Mouse (Mus musculus): Measurements from ENCODE around the gene Unc45a.

The Unc45a gene

DNA sequence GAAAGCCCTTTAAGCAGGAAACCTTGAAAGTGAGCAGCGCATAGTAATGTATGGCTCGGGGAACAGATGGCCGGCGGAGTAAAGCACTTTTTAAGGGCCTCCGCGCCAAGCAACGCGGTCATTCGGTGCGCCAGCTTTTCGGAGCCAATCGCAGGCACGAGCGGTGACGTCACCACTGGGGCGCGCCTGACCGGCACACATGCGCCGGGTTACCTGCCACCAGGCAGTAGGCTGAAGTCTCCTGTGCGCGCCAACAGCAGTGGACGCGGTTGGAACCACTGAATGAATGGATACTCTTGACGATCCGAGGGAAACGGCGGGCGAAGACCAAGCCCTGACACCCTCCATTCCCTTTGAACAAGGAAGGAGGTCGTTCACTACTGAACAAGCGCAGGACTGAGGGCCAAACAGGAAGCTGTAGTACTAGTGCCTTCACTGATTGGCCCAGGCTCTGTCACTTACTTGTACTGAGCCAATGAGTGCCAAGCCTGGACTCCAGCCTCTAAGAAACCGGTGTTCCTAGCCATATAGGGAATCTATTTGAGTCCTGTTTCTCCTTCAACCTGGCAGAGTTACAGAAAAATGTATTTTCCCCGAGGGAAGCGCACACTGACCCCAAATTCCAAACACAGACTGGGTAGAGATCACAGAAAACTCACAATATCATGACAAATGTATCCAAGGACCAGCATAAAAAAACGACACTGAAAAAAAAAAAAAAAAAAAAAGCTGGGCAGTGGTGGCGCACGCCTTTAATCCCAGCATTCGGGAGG lies 16.6 kb downstream of the Unc45a start, which contains the start of gene Rccd1:
TSS of gene Rccd1 (minus strand) at position 412 of the 773 bp plus-strand sequence.
- peak; percentile 92 for DNase-seq

DNA sequence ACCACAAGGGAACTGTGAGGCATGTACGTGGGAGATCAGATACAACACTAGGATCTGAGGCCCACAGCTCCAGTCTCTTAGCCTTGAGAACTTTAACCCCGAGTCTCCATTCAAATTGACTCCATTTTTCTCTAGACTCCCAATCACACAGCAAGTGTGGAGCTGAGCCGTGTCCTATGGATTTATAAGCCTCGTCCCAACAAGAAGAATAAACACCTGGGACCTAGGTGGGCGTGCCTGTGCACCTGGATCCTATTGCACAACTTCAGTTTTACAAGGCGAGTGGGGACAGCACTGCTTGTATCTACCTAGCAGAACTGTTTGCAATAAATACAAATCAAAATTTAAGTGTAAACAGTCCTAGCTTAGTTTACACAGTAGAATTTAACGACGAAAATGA lies 17.5 kb downstream of the Unc45a start:
- peak; percentile 12 for DNase-seq

DNA sequence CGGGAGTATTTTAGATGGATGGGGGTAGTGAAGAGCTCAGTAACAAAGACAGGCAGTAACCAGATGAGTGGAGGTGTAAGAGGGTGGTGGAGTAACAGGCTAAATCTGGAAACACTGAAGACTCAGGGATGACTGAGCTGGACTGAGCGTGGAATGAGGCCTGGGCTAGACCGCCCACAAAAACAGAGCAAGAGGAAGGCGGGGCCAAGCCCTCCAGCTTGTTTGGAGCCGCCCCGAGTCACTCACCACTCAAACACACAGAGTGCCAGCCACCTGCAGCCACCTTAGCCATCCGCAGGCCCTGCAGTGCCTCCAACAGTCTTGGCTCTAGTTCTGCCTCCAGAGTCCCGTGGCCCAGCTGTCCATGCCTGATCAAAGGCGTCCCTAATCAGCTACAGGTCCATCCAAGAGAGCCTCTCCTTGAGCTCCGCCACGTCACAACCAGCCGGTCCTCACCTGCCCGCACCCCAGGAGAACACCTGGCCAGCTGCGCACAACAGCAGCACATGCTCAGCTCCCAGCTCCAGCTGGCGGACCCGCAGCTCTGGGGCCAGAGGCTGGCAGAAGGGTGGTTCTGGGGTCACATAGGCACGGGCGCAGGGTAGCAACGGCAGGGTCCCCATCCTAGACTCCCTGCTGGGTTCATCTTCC lies 20.8 kb downstream of the Unc45a start:
- DNase-seq = no peak

DNA sequence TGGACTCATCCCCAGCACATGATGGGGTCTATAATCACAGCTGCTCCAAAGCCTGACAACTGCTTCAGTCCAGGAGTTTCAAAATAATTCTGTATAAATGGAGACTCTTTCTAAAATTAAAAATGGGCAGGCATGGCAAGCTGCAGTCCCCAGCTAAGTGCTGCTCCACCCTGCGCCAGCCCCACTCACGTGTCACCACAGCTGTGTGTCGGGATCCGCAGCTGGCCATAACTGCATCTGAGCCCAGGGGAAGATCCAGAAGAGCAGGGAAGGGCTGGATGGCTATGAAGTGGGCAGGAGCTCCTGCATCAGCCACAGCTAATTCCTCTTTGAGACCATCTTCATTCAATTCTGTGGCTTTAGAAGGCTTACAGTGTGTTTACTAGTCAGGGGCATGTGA lies 22.1 kb downstream of the Unc45a start:
- no peak for DNase-seq

DNA sequence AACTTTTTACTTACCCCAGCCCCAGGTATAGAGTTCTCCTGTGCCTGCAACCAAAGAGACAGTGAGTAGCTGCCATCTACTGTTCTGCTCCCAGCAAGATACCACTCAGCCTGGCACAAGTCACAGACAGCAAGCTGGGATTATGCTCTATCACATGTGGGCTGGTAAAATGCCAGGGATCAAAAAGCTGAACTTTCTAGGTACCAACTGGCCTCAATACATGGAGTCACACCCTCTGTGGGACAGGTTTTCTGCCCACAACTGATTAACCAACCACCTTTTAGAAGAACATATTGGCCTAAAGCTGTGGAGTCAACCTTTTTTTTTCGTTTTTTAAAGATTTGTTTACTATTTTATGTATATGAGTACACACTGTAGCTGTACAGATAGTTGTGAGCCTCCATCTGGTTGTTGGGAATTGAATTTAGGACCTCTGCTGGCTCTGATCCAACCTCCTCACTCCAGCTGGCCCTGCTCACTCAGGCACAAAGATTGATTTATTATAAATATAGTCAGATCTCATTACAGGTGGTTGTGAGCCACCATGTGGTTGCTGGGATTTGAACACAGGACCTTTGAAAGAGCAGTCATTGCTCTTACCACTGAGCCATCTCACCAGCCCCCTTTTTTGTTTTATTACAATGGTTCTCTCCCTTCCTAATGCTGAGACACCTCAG lies 23.2 kb downstream of the Unc45a start:
- no peak for DNase-seq

DNA sequence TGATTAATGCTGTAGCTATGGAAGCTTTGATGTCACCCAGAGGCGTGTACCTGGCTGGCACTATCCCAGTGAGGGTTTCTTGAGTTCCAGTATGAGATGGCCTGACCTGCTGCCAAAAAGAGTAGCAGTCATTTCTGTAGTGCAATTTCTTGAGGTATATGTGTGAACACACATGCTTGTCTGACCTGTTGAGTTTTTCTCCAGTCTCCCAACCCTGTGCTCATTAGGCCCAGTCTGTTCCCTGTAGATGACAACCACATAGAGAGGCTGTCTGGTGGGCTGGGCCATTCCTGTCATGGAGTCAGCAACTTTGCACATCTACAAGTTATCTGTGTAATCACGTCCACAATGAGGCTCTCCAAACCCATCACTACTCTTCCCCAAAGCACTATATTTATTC lies 25.1 kb downstream of the Unc45a start:
- DNase-seq = no peak

DNA sequence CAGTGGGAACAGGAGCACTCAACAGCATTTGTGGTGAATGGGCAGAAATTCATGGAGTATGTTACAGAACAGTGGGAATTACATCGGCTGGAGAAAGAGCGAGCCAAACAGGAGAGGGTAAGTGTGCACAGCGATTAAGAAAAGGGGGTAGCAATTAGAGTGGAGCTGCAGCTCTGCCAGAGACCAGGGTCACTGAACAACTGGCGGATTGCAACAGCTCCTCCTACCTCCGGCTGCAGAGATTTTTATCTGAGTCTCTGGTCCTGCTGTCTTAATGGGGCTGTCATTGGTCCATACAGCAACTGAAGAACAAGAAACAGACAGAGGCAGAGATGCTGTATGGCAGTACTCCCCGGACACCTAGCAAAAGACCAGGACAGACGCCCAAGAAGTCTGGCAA lies 30.0 kb downstream of the Unc45a start:
- DNase-seq = no peak

DNA sequence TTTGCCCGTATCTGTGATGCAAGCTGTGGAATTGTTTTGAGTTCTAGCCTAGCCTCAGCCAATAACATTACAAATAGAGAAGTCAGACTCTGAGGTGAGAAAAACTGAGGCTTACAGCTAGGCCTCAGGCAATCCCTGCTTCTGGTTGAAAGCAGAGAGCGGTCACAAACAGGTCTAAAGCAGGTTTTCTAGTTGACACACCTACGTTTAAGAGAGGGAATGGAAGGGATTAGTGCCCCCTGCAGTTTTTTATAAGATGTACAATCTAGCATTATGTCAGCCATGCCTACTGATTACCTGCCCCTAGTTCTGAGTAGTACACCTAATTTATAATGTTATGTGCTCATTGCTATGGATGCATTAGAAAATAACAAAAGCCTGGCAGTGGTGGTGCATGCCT lies 33.0 kb downstream of the Unc45a start:
- DNase-seq = no peak

DNA sequence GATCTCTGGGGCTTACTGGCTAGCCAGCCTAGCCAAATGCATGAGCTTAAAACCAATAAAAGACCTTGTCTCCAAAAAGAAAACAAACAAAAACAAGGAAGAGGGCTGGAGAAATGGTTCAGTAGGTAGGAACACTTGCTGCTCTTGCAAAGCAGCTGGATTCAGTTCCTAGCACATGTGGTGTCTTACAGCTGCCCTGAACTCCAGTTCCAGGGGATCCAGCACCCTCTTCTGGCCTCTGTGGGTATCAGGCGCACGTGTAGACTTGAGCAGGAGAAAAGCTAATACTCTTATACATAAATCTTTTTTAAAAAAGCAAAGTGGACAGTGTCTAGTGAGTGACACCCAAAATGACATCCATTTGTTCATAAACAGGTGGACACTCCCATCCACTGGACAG lies 39.3 kb downstream of the Unc45a start:
- DNase-seq = peak; percentile 24

DNA sequence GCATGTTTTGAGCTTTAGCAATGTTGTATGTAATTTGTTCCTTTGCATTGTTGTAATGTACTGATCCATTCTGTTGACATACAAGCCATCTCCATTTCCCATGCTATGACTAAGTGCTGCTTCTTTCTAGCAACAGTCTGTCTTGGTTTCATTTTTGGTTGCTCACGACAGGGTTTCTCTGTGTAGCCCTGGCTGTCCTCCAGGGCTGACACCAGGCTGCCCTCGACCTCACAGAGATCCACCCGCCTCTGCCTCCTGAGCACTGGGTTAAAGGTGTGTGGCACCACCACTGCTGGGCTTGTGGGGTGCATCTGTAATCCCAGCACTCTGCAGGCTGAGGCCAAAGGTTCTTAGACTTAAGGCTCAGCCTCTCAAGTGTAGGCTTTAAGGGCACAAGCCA lies 41.2 kb downstream of the Unc45a start:
- no peak for DNase-seq

DNA sequence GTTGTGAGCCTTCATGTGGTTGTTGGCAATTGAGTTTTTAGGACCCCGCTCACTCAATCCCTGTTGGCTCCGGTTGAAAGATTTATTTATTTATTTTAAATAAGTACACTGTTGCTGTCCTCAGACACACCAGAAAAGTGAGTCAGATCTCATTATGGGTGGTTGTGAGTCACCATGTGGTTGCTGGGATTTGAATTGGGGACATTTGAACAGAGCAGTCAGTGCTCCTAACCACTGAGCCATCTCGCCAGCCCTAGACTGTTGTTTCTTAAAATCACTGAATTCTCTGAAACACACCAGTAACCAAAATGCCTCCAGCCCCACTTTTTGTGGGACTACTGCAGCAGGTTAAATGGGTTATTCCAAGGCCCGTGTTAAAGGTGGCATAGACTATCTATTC lies 42.1 kb downstream of the Unc45a start:
- DNase-seq = no peak

DNA sequence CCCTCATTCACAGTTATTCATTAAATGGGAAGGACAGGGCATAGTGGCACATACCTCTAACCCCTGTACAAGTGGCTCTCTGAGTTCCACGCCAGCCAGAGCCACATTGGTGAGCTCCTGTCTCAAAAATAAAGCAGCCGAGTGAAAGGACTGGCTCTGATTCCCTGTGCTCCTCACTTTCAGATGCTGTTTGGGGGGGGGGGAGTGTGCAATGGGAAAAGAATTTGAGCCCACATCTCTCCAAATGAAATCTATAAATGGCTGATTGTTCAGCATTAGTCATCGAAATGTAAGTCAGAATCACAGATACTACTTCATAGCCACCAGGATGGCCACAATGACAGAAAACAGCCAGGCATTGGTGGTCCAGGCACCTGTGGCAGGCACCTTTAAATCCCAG lies 43.8 kb downstream of the Unc45a start:
- no peak for DNase-seq

DNA sequence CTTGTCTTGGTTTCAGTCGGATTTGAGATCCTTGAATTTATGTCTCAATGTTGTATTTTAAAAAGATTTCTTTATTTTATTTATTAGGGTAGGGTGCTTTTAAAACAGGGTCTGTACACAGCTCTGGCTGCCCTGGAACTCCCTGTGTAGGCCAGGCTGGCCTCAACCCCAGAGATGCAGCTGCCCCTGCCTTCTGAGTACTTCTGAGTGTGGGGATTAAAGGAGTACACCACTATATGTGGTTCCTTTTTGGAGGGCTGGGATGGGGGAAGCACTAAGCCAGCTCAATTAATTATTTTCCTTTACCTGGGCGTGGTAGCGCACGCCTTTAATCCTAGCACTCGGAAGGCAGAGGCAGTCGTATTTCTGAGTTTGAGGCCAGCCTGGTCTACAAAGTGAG lies 44.3 kb downstream of the Unc45a start:
- DNase-seq = no peak

DNA sequence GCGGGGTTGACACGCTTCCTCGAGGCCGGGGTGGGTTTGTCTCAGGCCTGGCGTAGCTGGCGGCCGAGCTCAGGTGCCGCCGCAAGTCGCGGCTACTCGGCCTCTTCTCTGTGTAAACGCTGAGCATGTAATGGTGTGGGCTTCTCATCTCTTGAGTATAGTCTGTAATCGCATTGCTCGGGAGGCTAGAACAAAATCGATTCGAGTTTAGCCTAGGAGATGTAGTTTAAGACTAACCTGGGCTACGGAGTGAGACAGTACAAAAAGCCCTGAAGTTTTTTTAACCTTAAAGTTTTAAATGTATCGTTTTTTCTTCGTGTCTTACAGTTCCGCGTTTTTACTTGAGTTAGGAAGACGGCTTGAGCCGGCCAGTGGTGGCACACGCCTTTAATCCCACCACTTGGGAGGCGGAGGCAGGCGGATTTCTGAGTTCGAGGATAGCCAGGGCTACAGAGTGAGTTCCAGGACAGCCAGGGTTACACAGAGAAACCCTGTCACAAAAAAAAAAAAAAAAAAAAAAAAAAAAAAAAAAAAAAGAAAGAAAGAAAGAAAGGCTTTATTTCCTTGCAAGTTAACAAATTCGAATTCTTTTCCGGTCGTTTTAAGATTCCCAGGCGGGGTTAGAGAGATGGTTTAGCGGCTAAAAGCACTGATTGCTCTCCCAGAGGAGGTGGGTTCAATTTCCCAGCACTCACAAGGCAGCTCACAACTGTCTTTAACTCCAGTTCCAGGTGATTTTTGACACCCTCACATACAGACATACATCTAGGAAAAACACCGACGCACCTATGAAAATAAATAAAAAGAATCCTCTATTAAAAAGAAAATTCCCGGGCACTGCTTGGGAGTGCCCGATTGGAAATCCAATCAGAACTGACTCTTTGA lies 45.8 kb downstream of the Unc45a start:
- DNase-seq = peak; percentile 17

DNA sequence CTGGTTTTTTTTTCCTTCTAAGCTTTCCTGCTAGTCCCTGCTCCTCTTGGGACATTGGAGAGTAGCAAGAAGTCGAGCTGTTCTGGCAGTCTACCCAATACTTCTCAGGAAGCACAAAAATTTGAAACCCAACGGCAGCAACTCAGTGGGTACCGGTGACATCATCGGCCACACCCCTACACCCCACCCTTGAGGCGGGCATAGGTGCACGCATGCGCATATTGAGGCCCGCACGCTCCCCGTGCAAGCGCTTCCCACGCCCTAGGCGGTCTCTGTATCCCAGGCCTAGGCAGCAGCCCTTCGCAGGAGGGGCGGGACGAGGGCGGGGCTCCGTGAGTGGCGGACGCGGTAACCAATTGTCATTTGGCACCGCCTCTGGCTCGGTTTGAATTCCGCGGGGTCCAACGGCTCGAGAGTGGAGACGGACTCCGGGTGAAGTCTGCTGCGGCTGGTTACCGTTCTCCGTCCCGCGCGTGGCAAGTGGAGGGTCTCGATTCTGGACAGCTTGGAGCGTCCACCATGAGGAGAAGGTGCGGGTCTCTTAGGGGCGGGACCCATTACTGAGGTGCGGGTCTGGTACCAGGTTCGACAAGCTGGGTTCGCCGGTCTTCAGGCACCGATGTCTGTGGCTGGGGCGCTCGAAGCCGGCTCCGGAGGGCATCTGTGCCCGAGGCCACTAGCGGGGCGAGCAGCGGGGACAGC lies 46.6 kb downstream of the Unc45a start, which contains the start of gene Prc1:
TSS of gene Prc1 (plus strand) at position 389 of the 702 bp plus-strand sequence.
- peak; percentile 99 for DNase-seq

DNA sequence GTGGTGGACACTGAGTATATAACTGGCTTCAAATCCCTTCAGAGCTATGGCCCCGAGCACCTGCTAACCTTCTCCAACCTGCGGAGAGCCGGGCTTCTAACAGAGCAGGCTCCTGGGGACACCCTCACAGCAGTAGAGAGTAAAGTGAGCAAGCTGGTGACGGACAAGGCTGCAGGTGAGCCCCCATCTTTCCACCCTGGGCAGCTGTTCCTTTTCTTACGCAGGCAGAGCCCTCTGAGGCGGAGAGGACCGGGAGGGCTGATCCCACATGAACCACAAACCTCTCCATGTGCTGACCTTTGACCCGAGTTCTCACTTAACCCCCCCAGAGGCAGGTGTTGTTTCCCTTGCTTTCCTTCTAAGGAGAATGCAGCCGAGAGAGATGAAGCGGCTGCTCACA lies 53.1 kb downstream of the Unc45a start:
- DNase-seq = peak; percentile 33

DNA sequence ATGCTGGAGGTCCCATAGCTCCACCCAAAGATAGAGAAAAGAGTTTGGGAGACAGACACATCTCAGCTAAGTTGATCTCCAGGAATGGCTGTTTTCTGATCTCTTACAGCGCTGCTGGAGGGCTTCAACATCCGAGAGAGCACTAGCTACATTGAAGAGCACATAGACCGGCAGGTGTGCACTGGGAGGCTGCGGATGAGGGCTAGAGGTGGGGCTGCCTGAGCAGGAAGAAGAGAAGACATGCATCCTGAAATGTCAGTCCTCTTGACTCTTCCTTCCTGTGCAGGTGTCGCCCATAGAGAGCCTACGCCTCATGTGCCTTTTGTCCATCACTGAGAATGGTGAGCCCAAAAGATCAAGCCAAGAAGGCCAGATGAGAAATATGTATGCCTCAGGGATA lies 55.1 kb downstream of the Unc45a start:
- peak; percentile 72 for DNase-seq

DNA sequence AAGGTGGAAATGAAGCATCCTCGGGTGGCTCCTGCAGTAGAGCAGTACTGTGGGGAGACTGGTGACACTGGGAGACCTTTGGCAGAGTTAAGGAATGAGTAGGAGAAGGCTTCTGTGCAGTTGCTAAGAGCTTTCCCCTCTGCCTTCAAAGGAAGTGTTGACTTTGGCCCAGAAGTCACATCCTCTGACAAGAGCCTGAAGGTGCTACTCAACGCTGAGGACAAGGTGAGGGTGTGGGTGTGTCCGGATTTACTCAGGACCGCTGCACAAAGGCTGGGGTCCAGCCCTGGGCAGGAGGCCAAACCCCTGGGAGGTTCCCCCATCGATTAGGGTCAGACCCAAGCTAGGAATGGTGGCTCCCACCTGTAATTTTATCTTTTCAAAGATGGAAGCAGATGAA lies 56.4 kb downstream of the Unc45a start:
- DNase-seq = no peak

DNA sequence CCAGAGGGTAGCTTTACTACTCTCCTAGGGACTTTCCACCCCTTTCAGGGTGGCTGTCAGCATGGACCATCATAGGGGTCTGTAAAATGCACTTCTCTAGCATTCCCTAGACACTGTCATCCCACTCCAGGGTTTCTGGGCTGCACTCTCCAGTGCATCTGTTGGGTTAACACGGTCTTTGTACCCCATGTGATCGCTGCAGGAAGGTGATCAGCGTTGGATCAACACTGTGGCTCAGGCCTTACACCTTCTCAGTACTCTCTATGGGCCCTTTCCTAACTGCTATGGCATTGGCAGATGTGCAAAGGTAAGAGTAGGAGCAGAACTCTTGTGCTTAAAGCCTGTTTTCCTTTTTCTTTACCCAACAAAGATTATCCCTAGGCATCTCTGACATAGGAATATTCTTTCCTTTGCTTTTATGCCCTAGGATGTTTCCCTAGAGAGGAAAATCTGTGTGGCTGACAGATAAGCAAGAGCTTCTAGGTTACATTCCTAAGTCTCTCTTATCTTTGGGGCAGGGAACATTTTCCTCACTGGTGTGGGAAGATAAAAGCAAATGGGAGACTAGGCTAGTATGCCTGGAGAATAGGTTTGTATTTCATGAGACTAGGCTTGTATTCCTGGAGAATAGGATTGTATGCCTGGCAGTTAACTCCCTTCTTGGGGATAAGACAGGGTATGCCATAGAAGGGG lies 57.4 kb downstream of the Unc45a start:
- DNase-seq = no peak

DNA sequence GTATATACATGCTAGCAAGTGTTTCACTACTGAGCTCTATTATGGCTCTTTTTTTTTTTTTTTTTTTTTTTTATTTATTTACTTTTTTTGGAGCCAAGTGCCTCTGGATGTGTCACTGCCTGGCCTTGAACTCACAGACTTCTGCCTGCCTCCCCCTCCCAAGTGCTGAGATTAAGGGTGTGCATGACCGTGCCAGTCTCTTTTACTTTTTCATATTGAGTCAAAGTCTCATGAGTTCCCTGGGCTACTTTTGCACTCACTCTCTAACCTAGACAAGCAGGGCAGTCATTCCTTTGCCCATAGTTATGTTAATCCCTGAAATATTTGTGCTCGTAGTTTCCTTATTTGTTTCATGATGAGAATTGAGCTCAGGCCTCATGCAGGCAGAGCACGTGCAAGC lies 59.2 kb downstream of the Unc45a start:
- no peak for DNase-seq

DNA sequence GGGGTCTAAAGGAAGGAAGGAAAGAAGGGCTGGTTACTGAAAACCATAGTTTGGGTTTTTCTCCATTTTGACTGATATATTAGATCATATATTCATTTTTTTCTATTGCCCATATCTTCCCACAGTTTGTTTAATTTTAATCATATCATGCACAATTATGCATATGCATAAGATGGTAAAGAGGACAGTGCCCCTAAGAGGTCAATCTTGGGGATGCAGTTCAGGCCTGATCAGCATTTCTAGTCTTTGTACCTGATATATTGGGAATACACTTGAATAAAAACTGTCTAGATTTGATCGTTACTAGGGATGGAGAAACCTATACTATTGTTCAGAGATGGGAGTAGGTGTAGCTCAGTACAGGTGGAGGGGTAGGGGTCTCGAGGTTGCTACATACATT lies 59.8 kb downstream of the Unc45a start:
- no peak for DNase-seq

DNA sequence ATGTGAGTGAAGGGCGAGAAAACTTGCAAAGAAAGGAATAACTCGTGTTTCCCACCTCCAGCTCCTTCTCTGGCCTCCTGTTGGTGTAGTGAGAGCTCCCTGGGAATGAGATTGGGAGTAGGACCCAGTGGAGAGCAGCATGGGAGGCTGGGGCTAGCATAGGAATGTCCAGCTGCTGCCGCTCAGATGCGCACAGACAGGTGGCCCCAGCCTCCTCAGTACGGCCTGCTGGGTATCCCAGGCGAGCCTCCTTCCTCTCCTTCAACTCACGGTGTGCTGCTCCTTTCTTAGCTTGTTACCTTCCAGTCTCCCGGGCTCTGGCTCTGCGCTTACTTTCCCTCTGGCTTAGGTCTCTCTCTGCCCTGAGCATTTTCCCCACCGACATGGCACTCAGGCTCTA lies 60.8 kb downstream of the Unc45a start:
- no peak for DNase-seq

All from thymus, postnatal 14 days (tissue).